Mouse (Mus musculus): ENCODE data around the gene Zfp69. TPM values are rescaled to one million over a fixed set of nuclear protein-coding genes. Genes with fewer than 3 reads are reported as not detected.

The Zfp69 gene
- polyA plus RNA-seq, 1 experiment from 2014 or later = 16.9 TPM

DNA sequence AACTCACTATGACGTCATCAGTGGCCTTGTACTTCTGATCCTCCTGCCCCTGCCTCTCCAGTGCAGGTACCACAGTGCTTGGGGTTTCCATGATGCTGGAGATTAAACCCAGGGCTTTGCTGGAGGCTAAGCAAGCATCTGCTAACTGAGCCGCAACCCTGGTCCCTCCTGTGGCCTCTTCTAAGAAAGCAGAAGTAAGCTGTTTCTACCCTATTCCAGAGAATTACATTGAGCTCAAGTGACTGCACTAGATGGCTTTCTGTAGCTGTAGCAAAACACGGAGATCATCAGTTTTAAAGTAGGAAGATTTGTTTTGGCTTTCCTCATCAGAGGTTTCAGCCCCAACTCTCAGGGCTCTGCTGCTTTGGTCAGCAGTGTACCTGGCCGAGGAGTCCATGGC, 37.0 kb downstream of the Zfp69 start:
- no peak for ATAC-seq (replicated peaks; ENCODE audit: insufficient number of reproducible peaks, low FRiP score, low TSS enrichment)

GRCm38 (mm10) chr4:120913861-120914260, 37.6 kb downstream of the Zfp69 start:
- H3K4me2 ChIP-seq = no peak overlapping the region
- no peak overlapping the region for H3K27ac ChIP-seq (ENCODE audit: low read depth, low read length)
- no peaks in the 10 kb centered on the region for H3K4me1 ChIP-seq (ENCODE audit: control insufficient read depth, insufficient read depth, low read length)
- ATAC-seq (replicated peaks; ENCODE audit: insufficient number of reproducible peaks, low FRiP score, low TSS enrichment) = no peak
- H3K36me3 ChIP-seq (ENCODE audit: control insufficient read depth, insufficient read depth, low read length) = no peaks in the 10 kb centered on the region
- no peaks in the 10 kb centered on the region for H3K27me3 ChIP-seq (ENCODE audit: control insufficient read depth, insufficient read depth, low read length)
- no peaks in the 10 kb centered on the region for H3K9me3 ChIP-seq (replicated peaks; ENCODE audit: control insufficient read depth, low read length)
- WGBS (ENCODE audit: insufficient replicate concordance) = 68% methylated on average over 1 of the region's 1 CpGs
- no peak overlapping the region for H3K9ac ChIP-seq (ENCODE audit: low read depth, low read length)
- no peak overlapping the region for H3K4me3 ChIP-seq (ENCODE audit: low read depth, low read length)

More for the DNA sequence above, 37.0 kb downstream of the Zfp69 start:
- H3K9ac ChIP-seq (ENCODE audit: low read depth, low read length) = no peak overlapping the region
- WGBS (ENCODE audit: insufficient replicate concordance) = 70% methylated on average over 4 of the region's 4 CpGs
- H3K4me2 ChIP-seq = no peak overlapping the region
- no peak overlapping the region for H3K4me3 ChIP-seq (ENCODE audit: low read depth, low read length)
- H3K36me3 ChIP-seq (ENCODE audit: control insufficient read depth, insufficient read depth, low read length) = no peaks in the 10 kb centered on the region
- no peaks in the 10 kb centered on the region for H3K9me3 ChIP-seq (replicated peaks; ENCODE audit: control insufficient read depth, low read length)
- no peak overlapping the region for H3K27ac ChIP-seq (ENCODE audit: low read depth, low read length)
- no peaks in the 10 kb centered on the region for H3K4me1 ChIP-seq (ENCODE audit: control insufficient read depth, insufficient read depth, low read length)
- no peaks in the 10 kb centered on the region for H3K27me3 ChIP-seq (ENCODE audit: control insufficient read depth, insufficient read depth, low read length)

GRCm38 (mm10) chr4:120913443-120913842, 38.1 kb downstream of the Zfp69 start:
- H3K4me1 ChIP-seq (ENCODE audit: control insufficient read depth, insufficient read depth, low read length) = no peaks in the 10 kb centered on the region
- H3K4me2 ChIP-seq = no peak overlapping the region
- no peaks in the 10 kb centered on the region for H3K9me3 ChIP-seq (replicated peaks; ENCODE audit: control insufficient read depth, low read length)
- H3K4me3 ChIP-seq (ENCODE audit: low read depth, low read length) = no peak overlapping the region
- H3K36me3 ChIP-seq (ENCODE audit: control insufficient read depth, insufficient read depth, low read length) = no peaks in the 10 kb centered on the region
- H3K9ac ChIP-seq (ENCODE audit: low read depth, low read length) = no peak overlapping the region
- no peak for ATAC-seq (replicated peaks; ENCODE audit: insufficient number of reproducible peaks, low FRiP score, low TSS enrichment)
- no peak overlapping the region for H3K27ac ChIP-seq (ENCODE audit: low read depth, low read length)
- 60% methylated on average over 8 of the region's 8 CpGs for WGBS (ENCODE audit: insufficient replicate concordance)
- no peaks in the 10 kb centered on the region for H3K27me3 ChIP-seq (ENCODE audit: control insufficient read depth, insufficient read depth, low read length)

DNA sequence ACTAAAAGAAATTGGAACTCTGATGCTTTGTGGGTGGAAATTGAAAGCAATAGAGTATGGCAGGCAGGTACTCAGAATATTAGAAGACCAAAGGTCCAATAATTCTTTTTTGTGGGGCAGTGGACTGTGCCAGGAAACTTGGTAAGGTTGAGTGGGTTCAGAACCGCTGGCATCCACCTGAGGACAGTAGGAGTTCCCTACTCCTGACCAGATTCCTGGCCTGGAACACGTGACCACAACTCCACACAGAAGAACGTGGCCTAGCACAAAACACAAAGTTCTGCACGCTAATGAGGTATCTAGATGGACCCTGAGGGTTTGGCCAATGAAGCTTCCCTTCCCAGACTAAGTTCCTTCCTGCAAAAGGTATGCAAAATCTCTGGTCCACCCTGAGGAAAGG, 38.6 kb downstream of the Zfp69 start:
- 47% methylated on average over 4 of the region's 4 CpGs for WGBS (ENCODE audit: insufficient replicate concordance)
- Histone ChIP-seq H3K4me2 (no peak overlapping the region), H3K4me1 (ENCODE audit: control insufficient read depth, insufficient read depth, low read length) (no peaks in the 10 kb centered on the region), H3K4me3 (ENCODE audit: low read depth, low read length) (no peak overlapping the region), H3K27ac (ENCODE audit: low read depth, low read length) (no peak overlapping the region), H3K27me3 (ENCODE audit: control insufficient read depth, insufficient read depth, low read length) (no peaks in the 10 kb centered on the region), H3K36me3 (ENCODE audit: control insufficient read depth, insufficient read depth, low read length) (no peaks in the 10 kb centered on the region), H3K9ac (ENCODE audit: low read depth, low read length) (no peak overlapping the region), H3K9me3 (replicated peaks; ENCODE audit: control insufficient read depth, low read length) (no peaks in the 10 kb centered on the region)
- no peak for ATAC-seq (replicated peaks; ENCODE audit: insufficient number of reproducible peaks, low FRiP score, low TSS enrichment)

DNA sequence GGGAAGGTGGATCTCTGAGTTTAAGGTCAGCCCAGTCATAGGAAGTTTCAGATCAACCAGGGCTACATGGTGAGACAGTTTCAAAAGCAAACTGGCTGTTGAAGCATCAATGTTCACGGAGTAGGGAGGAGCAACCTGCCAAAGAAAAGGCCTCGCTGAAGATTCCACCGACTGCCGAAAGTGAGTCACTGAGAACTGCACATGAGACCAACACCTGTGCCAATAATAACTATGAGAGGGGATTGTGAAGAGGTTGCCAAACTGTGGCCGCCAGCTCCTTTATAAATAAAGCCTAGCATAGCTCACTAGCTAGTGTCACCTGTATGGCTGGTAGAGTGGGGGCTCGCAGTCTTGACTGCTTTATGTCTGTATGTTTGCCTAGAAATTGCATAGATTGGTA, 40.4 kb downstream of the Zfp69 start:
- ATAC-seq (replicated peaks; ENCODE audit: insufficient number of reproducible peaks, low FRiP score, low TSS enrichment) = no peak
- WGBS (ENCODE audit: insufficient replicate concordance) = 77% methylated on average over 6 of the region's 6 CpGs
- H3K4me2 ChIP-seq = no peak overlapping the region
- H3K9me3 ChIP-seq (replicated peaks; ENCODE audit: control insufficient read depth, low read length) = no peaks in the 10 kb centered on the region
- no peaks in the 10 kb centered on the region for H3K27me3 ChIP-seq (ENCODE audit: control insufficient read depth, insufficient read depth, low read length)
- no peak overlapping the region for H3K27ac ChIP-seq (ENCODE audit: low read depth, low read length)
- no peak overlapping the region for H3K4me3 ChIP-seq (ENCODE audit: low read depth, low read length)
- no peaks in the 10 kb centered on the region for H3K4me1 ChIP-seq (ENCODE audit: control insufficient read depth, insufficient read depth, low read length)
- H3K9ac ChIP-seq (ENCODE audit: low read depth, low read length) = no peak overlapping the region
- no peaks in the 10 kb centered on the region for H3K36me3 ChIP-seq (ENCODE audit: control insufficient read depth, insufficient read depth, low read length)

- Histone ChIP-seq H3K9ac (ENCODE audit: low read depth, low read length) (no peak overlapping the region), H3K4me2 (0 out of 2 replicates have a peak overlapping the region, but pooled peaks have one; percentile 19), H3K27me3 (ENCODE audit: control insufficient read depth, insufficient read depth, low read length) (no peaks in the 10 kb centered on the region), H3K9me3 (replicated peaks; ENCODE audit: control insufficient read depth, low read length) (no peaks in the 10 kb centered on the region), H3K4me1 (ENCODE audit: control insufficient read depth, insufficient read depth, low read length) (no peaks in the 10 kb centered on the region), H3K27ac (ENCODE audit: low read depth, low read length) (no peak overlapping the region), H3K36me3 (ENCODE audit: control insufficient read depth, insufficient read depth, low read length) (no peaks in the 10 kb centered on the region), H3K4me3 (ENCODE audit: low read depth, low read length) (no peak overlapping the region)
- WGBS (ENCODE audit: insufficient replicate concordance) = 28% methylated on average over 15 of the region's 15 CpGs
- ATAC-seq (replicated peaks; ENCODE audit: insufficient number of reproducible peaks, low FRiP score, low TSS enrichment) = no peak
Observed at GRCm38 (mm10) chr4:120909558-120910150, 41.8 kb downstream of the Zfp69 start.

- H3K9ac ChIP-seq (ENCODE audit: low read depth, low read length) = no peak overlapping the region
- ATAC-seq (replicated peaks; ENCODE audit: insufficient number of reproducible peaks, low FRiP score, low TSS enrichment) = no peak
- H3K9me3 ChIP-seq (replicated peaks; ENCODE audit: control insufficient read depth, low read length) = no peaks in the 10 kb centered on the region
- H3K4me2 ChIP-seq = no peak overlapping the region
- no peaks in the 10 kb centered on the region for H3K36me3 ChIP-seq (ENCODE audit: control insufficient read depth, insufficient read depth, low read length)
- no peak overlapping the region for H3K4me3 ChIP-seq (ENCODE audit: low read depth, low read length)
- WGBS (ENCODE audit: insufficient replicate concordance) = 74% methylated on average over 5 of the region's 5 CpGs
- no peak overlapping the region for H3K27ac ChIP-seq (ENCODE audit: low read depth, low read length)
- H3K4me1 ChIP-seq (ENCODE audit: control insufficient read depth, insufficient read depth, low read length) = no peaks in the 10 kb centered on the region
- no peaks in the 10 kb centered on the region for H3K27me3 ChIP-seq (ENCODE audit: control insufficient read depth, insufficient read depth, low read length)
Observed at GRCm38 (mm10) chr4:120905644-120906043, 45.9 kb downstream of the Zfp69 start.

DNA sequence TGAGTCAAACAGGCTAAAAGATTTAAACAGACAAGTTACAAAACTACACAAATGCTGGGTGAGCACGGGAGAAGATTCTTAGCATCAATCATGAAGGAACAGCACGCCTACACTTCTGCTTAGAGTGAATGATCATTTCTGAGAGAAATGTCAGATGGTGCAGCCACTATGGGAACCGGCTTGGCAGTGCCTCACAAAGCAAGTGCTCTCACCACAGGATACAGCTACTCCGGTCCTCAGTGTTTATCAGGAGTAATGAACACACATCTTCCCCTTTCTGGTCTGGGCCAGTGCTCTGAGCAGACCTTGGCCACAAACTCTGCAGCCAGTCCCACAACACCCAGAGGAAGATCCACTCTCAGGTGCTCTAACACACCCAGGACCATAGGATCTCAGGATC, 47.0 kb downstream of the Zfp69 start:
- no peak overlapping the region for H3K9ac ChIP-seq (ENCODE audit: low read depth, low read length)
- ATAC-seq (replicated peaks; ENCODE audit: insufficient number of reproducible peaks, low FRiP score, low TSS enrichment) = no peak
- no peak overlapping the region for H3K4me2 ChIP-seq
- no peaks in the 10 kb centered on the region for H3K9me3 ChIP-seq (replicated peaks; ENCODE audit: control insufficient read depth, low read length)
- H3K4me3 ChIP-seq (ENCODE audit: low read depth, low read length) = no peak overlapping the region
- 55% methylated on average over 4 of the region's 4 CpGs for WGBS (ENCODE audit: insufficient replicate concordance)
- H3K27ac ChIP-seq (ENCODE audit: low read depth, low read length) = no peak overlapping the region
- no peaks in the 10 kb centered on the region for H3K36me3 ChIP-seq (ENCODE audit: control insufficient read depth, insufficient read depth, low read length)
- H3K4me1 ChIP-seq (ENCODE audit: control insufficient read depth, insufficient read depth, low read length) = no peaks in the 10 kb centered on the region
- no peaks in the 10 kb centered on the region for H3K27me3 ChIP-seq (ENCODE audit: control insufficient read depth, insufficient read depth, low read length)

- no peaks in the 10 kb centered on the region for H3K4me1 ChIP-seq (ENCODE audit: control insufficient read depth, insufficient read depth, low read length)
- no peak overlapping the region for H3K9ac ChIP-seq (ENCODE audit: low read depth, low read length)
- H3K4me2 ChIP-seq = no peak overlapping the region
- 66% methylated on average over 7 of the region's 7 CpGs for WGBS (ENCODE audit: insufficient replicate concordance)
- no peak overlapping the region for H3K27ac ChIP-seq (ENCODE audit: low read depth, low read length)
- ATAC-seq (replicated peaks; ENCODE audit: insufficient number of reproducible peaks, low FRiP score, low TSS enrichment) = no peak
- H3K36me3 ChIP-seq (ENCODE audit: control insufficient read depth, insufficient read depth, low read length) = no peaks in the 10 kb centered on the region
- H3K9me3 ChIP-seq (replicated peaks; ENCODE audit: control insufficient read depth, low read length) = no peaks in the 10 kb centered on the region
- peaks cover 5% of the 10 kb centered on the region; the same call in 1 of the 2 replicates for H3K27me3 ChIP-seq (ENCODE audit: control insufficient read depth, insufficient read depth, low read length)
- H3K4me3 ChIP-seq (ENCODE audit: low read depth, low read length) = no peak overlapping the region
Observed at GRCm38 (mm10) chr4:120895810-120896584, 55.5 kb downstream of the Zfp69 start.
